ENCODE assay signal across 11 mouse cellular contexts in genomic region chr4:102977778-102978321, GRCm38 (mm10). TPM values are rescaled to one million over a fixed set of nuclear protein-coding genes. Genes with fewer than 3 reads are reported as not detected.
DNase-seq lines count a peak whose midpoint lies in the region; ATAC-seq and TF ChIP-seq lines count a peak whose summit lies in the region.
"Had no signal": no experiment of that assay in that cellular context is flagged by ENCODE, and none has a peak within 500 bp of the region (broad histone marks: within the 10 kb centered on the region; RNA-seq: fewer than 3 reads in every experiment).

No protein-coding gene starts in this region.

- 7% methylated on average over 16 of the region's 16 CpGs for WGBS in heart, embryonic 10.5 days
- 15% methylated on average over 16 of the region's 16 CpGs for WGBS in forebrain, postnatal 0 days
- WGBS in midbrain, embryonic 10.5 days: 11% methylated on average over 16 of the region's 16 CpGs

- H3K27me3 ChIP-seq in heart, embryonic 10.5 days (ENCODE audit: insufficient read depth, poor library complexity, severe bottlenecking): peaks cover 22% of the 10 kb centered on the region; the same call in 1 of the 2 replicates
- H3K27me3 ChIP-seq in forebrain, postnatal 0 days (ENCODE audit: insufficient read depth, low read length): peaks cover 5% of the 10 kb centered on the region; the same call in 1 of the 2 replicates
- H3K27me3 ChIP-seq in midbrain, embryonic 10.5 days (ENCODE audit: low read depth, poor library complexity, severe bottlenecking): peaks cover 48% of the 10 kb centered on the region

- no peak for DNase-seq in heart, embryonic 10.5 days (ENCODE audit: low spot score)
- DNase-seq in heart, postnatal 4 days: no peak
- peak; percentile 23 for DNase-seq in ZHBTc4 (ENCODE audit: low read depth, low spot score)
- DNase-seq in forebrain, postnatal 0 days: no peak
- DNase-seq in midbrain, embryonic 10.5 days (ENCODE audit: low spot score): peak; percentile 25
- no peak for DNase-seq in layer of hippocampus, postnatal 14 days (ENCODE audit: low spot score in 2 of 2)
- no peak for DNase-seq in thymus, postnatal 14 days

- peaks cover 10% of the 10 kb centered on the region for H3K4me1 ChIP-seq in heart, embryonic 10.5 days
- H3K4me1 ChIP-seq in forebrain, postnatal 0 days (ENCODE audit: insufficient read depth): peaks cover 5% of the 10 kb centered on the region; the same call in 1 of the 2 replicates
- H3K4me1 ChIP-seq in midbrain, embryonic 10.5 days: peaks cover 29% of the 10 kb centered on the region

- no peaks in the 10 kb centered on the region for H3K36me3 ChIP-seq in heart, embryonic 10.5 days
- H3K36me3 ChIP-seq in forebrain, postnatal 0 days (ENCODE audit: insufficient read depth): no peaks in the 10 kb centered on the region
- H3K36me3 ChIP-seq in midbrain, embryonic 10.5 days: no peaks in the 10 kb centered on the region

- H3K4me3 ChIP-seq in heart, embryonic 10.5 days: peak overlapping the region; percentile 60
- peak overlapping the region; percentile 12; the same call in 1 of the 2 replicates for H3K4me3 ChIP-seq in forebrain, postnatal 0 days (ENCODE audit: low read depth, low read length)
- H3K4me3 ChIP-seq in midbrain, embryonic 10.5 days: peak overlapping the region; percentile 52

- H3K9ac ChIP-seq in forebrain, postnatal 0 days: no peak overlapping the region

- H3K27ac ChIP-seq in heart, embryonic 10.5 days: no peak overlapping the region
- H3K27ac ChIP-seq in forebrain, postnatal 0 days (ENCODE audit: low read depth, low read length): no peak overlapping the region
- no peak overlapping the region for H3K27ac ChIP-seq in midbrain, embryonic 10.5 days (replicated peaks)

- H3K9me3 ChIP-seq in heart, embryonic 10.5 days: no peaks in the 10 kb centered on the region
- H3K9me3 ChIP-seq in forebrain, postnatal 0 days (ENCODE audit: low read length): no peaks in the 10 kb centered on the region
- no peaks in the 10 kb centered on the region for H3K9me3 ChIP-seq in midbrain, embryonic 10.5 days (replicated peaks)

- TF ChIP-seq CTCF in forebrain, postnatal 0 days (IDR thresholded peaks at IDR 0.05; ENCODE audit: low read depth): no peak

- peak overlapping the region; percentile 48 for H3K4me2 ChIP-seq in forebrain, postnatal 0 days (ENCODE audit: low read depth)

- 0 out of 2 replicates have a peak, but pooled peaks have one; percentile 9 for ATAC-seq in forebrain, postnatal 0 days
- no peak for ATAC-seq in megakaryocyte progenitor cell, adult 5-6 weeks (replicated peaks; ENCODE audit: poor library complexity)

RNA-seq across cellular contexts. Expression of gene Tctex1d1, which starts 0.6 kb away (rescaled TPM):
- polyA plus RNA-seq in heart, embryonic 10.5 days (2016; fragmentation: Nextera tagmentation; extraction: Ambion mirVana): 0.38 TPM in 1 of 2 replicates, not detected in the other
- total RNA-seq in heart, postnatal 4 days (2021): not detected
- 2.3 and 2.4 TPM in 2 replicates for total RNA-seq in forebrain, postnatal 0 days (2014; rRNA removed)
- polyA plus RNA-seq in forebrain, postnatal 0 days (2015; fragmentation: Nextera tagmentation; extraction: Ambion mirVana): 1.2 and 1.3 TPM in 2 replicates
- 0.19 and 0.38 TPM in 2 replicates for polyA plus RNA-seq in midbrain, embryonic 10.5 days (2016; fragmentation: Nextera tagmentation; extraction: Ambion mirVana)
- total RNA-seq in layer of hippocampus, postnatal 14 days (2021): 1 to 10 TPM in 1 of 2 experiments, under 1 TPM in 1; 0.76 to 1.2 TPM
- total RNA-seq in megakaryocyte progenitor cell, adult 5-6 weeks (2015): 16.7 and 17.0 TPM in 2 replicates
- 10.2 and 15.9 TPM in 2 replicates for total RNA-seq in megakaryocyte progenitor cell, adult 5-6 weeks (2017)
- total RNA-seq: adrenal gland, postnatal 10 days had no signal
- polyA plus RNA-seq: C2C12; spleen, adult 2 months had no signal

RNA-seq across cellular contexts. Expression of gene Insl5, which starts 48.8 kb away (rescaled TPM):
- polyA plus RNA-seq in heart, embryonic 10.5 days (2016; fragmentation: Nextera tagmentation; extraction: Ambion mirVana): not detected in 2 replicates
- total RNA-seq in heart, postnatal 4 days (2021): not detected
- total RNA-seq in forebrain, postnatal 0 days (2014; rRNA removed): 0.71 TPM in 1 of 2 replicates, not detected in the other
- not detected in 2 replicates for polyA plus RNA-seq in forebrain, postnatal 0 days (2015; fragmentation: Nextera tagmentation; extraction: Ambion mirVana)
- 0.23 and 0.41 TPM in 2 replicates for polyA plus RNA-seq in midbrain, embryonic 10.5 days (2016; fragmentation: Nextera tagmentation; extraction: Ambion mirVana)
- total RNA-seq in layer of hippocampus, postnatal 14 days (2021): not detected
- total RNA-seq in megakaryocyte progenitor cell, adult 5-6 weeks (2015): not detected in 2 replicates
- total RNA-seq in megakaryocyte progenitor cell, adult 5-6 weeks (2017): not detected in 2 replicates
- total RNA-seq: adrenal gland, postnatal 10 days had no signal
- polyA plus RNA-seq: C2C12; spleen, adult 2 months had no signal

Comparison
In these comparisons a context has a peak if more than half of its experiments do, and no peak if none do; other contexts are left out.
1. DNase-seq: peak in ZHBTc4 (single experiment) and midbrain, embryonic 10.5 days (single experiment); none in heart, embryonic 10.5 days (single experiment), heart, postnatal 4 days (single experiment), forebrain, postnatal 0 days (single experiment), layer of hippocampus, postnatal 14 days (0 of 2) and thymus, postnatal 14 days (single experiment).
2. Peak in every context shown above with its lines, with median percentiles within 50 percentile points of each other: H3K4me3 ChIP-seq.